In genomic region chrX:130944531-130944930, GRCm38 (mm10) we compare ENCODE assay signal across 19 mouse cellular contexts.
"Had no signal": no experiment of that assay in that cellular context is flagged by ENCODE, and none has a peak within 500 bp of the region (broad histone marks: within the 10 kb centered on the region; RNA-seq: fewer than 3 reads in every experiment).

No protein-coding gene starts in this region.

- H3K4me2 ChIP-seq: kidney, embryonic 15.5 days; limb, embryonic 12.5 days; liver, embryonic 12.5 days; liver, embryonic 15.5 days; midbrain, embryonic 11.5 days; neural tube, embryonic 13.5 days had no signal

- H3K9me3 ChIP-seq: kidney, embryonic 15.5 days; limb, embryonic 12.5 days; liver, embryonic 12.5 days; liver, embryonic 15.5 days; neural tube, embryonic 13.5 days had no signal

- H3K4me3 ChIP-seq: kidney, embryonic 15.5 days; left cerebral cortex, adult 2 months; limb, embryonic 12.5 days; liver, embryonic 12.5 days; liver, embryonic 15.5 days; myocyte; neural tube, embryonic 13.5 days had no signal

- H3K4me1 ChIP-seq: kidney, embryonic 15.5 days; limb, embryonic 12.5 days; liver, embryonic 12.5 days; liver, embryonic 15.5 days; neural tube, embryonic 13.5 days had no signal

- H3K9ac ChIP-seq: kidney, embryonic 15.5 days; limb, embryonic 12.5 days; liver, embryonic 12.5 days; liver, embryonic 15.5 days; neural tube, embryonic 13.5 days had no signal

- DNase-seq: kidney, adult 8-10 months; kidney, postnatal 10 days; kidney, postnatal 36 days; layer of hippocampus, postnatal 36 days; liver; lung, adult 18-20 months; lung, postnatal 10 days; lung, postnatal 4 days; thymus, adult 18-20 months; thymus, postnatal 36 days had no signal

- ATAC-seq: liver, embryonic 12.5 days; midbrain, embryonic 16.5 days had no signal

- H3K36me3 ChIP-seq: kidney, embryonic 15.5 days; limb, embryonic 12.5 days; liver, embryonic 12.5 days; liver, embryonic 15.5 days; neural tube, embryonic 13.5 days had no signal

- H3K27me3 ChIP-seq: kidney, embryonic 15.5 days; limb, embryonic 12.5 days; liver, embryonic 12.5 days; liver, embryonic 15.5 days; neural tube, embryonic 13.5 days had no signal

- H3K27ac ChIP-seq: kidney, embryonic 15.5 days; left cerebral cortex, adult 2 months; limb, embryonic 12.5 days; liver, embryonic 12.5 days; liver, embryonic 15.5 days; neural tube, embryonic 13.5 days had no signal
